Mouse (Mus musculus): Measurements from ENCODE around the gene Lrch4.

GRCm38 (mm10) chr5:137642886-137643285, 14.0 kb downstream of the Lrch4 start:
- TF ChIP-seq CTCF (IDR thresholded peaks at IDR 0.05) (no peak), EP300 (IDR thresholded peaks at IDR 0.05) (no peak)
